Comparison of ENCODE assay signal across 9 mouse cellular contexts in the genomic region with DNA sequence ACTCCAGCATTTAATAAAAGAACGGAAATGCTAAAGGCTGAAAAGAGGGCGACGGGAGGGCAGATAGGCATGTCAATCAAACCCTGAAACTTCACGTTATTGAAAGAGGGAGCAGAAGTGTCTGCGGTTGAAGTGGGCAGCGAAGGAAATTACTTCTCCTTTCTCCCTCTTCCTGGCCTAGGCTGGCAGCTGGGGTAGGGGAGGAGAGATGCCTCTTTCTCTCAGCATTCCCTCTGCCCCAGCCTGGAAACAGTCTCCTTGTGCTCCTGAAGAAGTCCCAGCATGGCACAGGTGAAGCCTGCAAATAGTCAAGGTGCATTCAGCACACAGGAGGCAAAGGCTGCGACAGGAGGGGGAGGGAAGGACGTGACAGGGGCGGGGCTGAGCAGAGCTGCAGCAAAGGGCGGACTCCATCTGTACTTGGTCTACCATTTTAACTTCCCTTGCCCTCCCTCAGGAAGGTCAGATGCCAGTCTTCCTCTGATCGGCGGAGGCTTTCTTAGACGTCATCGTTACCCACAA.
A peak's percentile ranks its signal among the peaks of the same experiment; 100 is the strongest.
DNase-seq lines count a peak whose midpoint lies in the region; ATAC-seq and TF ChIP-seq lines count a peak whose summit lies in the region.
"Had no signal": no experiment of that assay in that cellular context is flagged by ENCODE, and none has a peak within 500 bp of the region (broad histone marks: within the 10 kb centered on the region; RNA-seq: fewer than 3 reads in every experiment).

No protein-coding gene starts in this region.

- no peak overlapping the region for H3K4me3 ChIP-seq in hindbrain, embryonic 10.5 days
- no peak overlapping the region for H3K4me3 ChIP-seq in hindbrain, embryonic 14.5 days (replicated peaks; ENCODE audit: low read length)
- H3K4me3 ChIP-seq in forebrain, embryonic 12.5 days (replicated peaks): no peak overlapping the region
- H3K4me3 ChIP-seq in thymus, adult 2 months (ENCODE audit: control insufficient read depth, insufficient read depth, low read length): peak overlapping the region; percentile 4; the same call in 1 of the 2 replicates

- H3K9ac ChIP-seq in hindbrain, embryonic 14.5 days: no peak overlapping the region
- H3K9ac ChIP-seq in forebrain, embryonic 12.5 days: no peak overlapping the region

- DNase-seq in hindbrain, embryonic 10.5 days (ENCODE audit: low spot score): no peak
- DNase-seq in hindbrain, embryonic 14.5 days (ENCODE audit: low spot score): no peak
- DNase-seq in lung, postnatal 36 days: peak; percentile 30
- peak; percentile 6 for DNase-seq in thymus, adult 2 months
- DNase-seq in kidney, postnatal 25 days: no peak
- DNase-seq in testis, postnatal 14 days (ENCODE audit: low spot score): no peak
- no peak for DNase-seq in urinary bladder, adult 2 months (ENCODE audit: low spot score)

- no peak overlapping the region for H3K4me2 ChIP-seq in hindbrain, embryonic 14.5 days (replicated peaks)
- H3K4me2 ChIP-seq in forebrain, embryonic 12.5 days: peak overlapping the region; percentile 24; the same call in 1 of the 2 replicates

- no peak for ATAC-seq in hindbrain, embryonic 14.5 days (ENCODE audit: low FRiP score)
- ATAC-seq in forebrain, embryonic 12.5 days (ENCODE audit: low FRiP score): no peak

- H3K4me1 ChIP-seq in hindbrain, embryonic 10.5 days (replicated peaks): peaks cover 38% of the 10 kb centered on the region
- H3K4me1 ChIP-seq in hindbrain, embryonic 14.5 days (replicated peaks; ENCODE audit: control insufficient read depth, insufficient read depth, low read length): peaks cover 22% of the 10 kb centered on the region
- peaks cover 48% of the 10 kb centered on the region for H3K4me1 ChIP-seq in forebrain, embryonic 12.5 days
- peaks cover 5% of the 10 kb centered on the region; the same call in 1 of the 2 replicates for H3K4me1 ChIP-seq in thymus, adult 2 months (replicated peaks; ENCODE audit: control insufficient read depth, insufficient read depth, low read length)

- 48% methylated on average over 14 of the region's 14 CpGs for WGBS in hindbrain, embryonic 10.5 days
- WGBS in hindbrain, embryonic 14.5 days: 48% methylated on average over 14 of the region's 14 CpGs
- WGBS in forebrain, embryonic 12.5 days: 25% methylated on average over 14 of the region's 14 CpGs
- 4% methylated on average over 14 of the region's 14 CpGs for WGBS in thymus, adult 2 months

- no peak for TF ChIP-seq POLR2A in thymus, adult 2 months (IDR thresholded peaks at IDR 0.05; ENCODE audit: control insufficient read depth, extremely low read depth, insufficient read depth, low read length, poor library complexity)

- no peaks in the 10 kb centered on the region for H3K9me3 ChIP-seq in hindbrain, embryonic 10.5 days
- no peaks in the 10 kb centered on the region for H3K9me3 ChIP-seq in hindbrain, embryonic 14.5 days (ENCODE audit: control insufficient read depth, low read length)
- no peaks in the 10 kb centered on the region for H3K9me3 ChIP-seq in forebrain, embryonic 12.5 days

- peak overlapping the region; percentile 71 for H3K27ac ChIP-seq in hindbrain, embryonic 10.5 days
- no peak overlapping the region for H3K27ac ChIP-seq in hindbrain, embryonic 14.5 days
- H3K27ac ChIP-seq in forebrain, embryonic 12.5 days: peak overlapping the region; percentile 63; the same call in 1 of the 2 replicates
- H3K27ac ChIP-seq in thymus, adult 2 months (ENCODE audit: control insufficient read depth, insufficient read depth, low read length): no peak overlapping the region
- H3K27ac ChIP-seq: kidney, postnatal 0 days had no signal

- peaks cover 10% of the 10 kb centered on the region for H3K36me3 ChIP-seq in hindbrain, embryonic 10.5 days
- H3K36me3 ChIP-seq in hindbrain, embryonic 14.5 days (replicated peaks; ENCODE audit: control insufficient read depth, insufficient read depth): no peaks in the 10 kb centered on the region
- H3K36me3 ChIP-seq in forebrain, embryonic 12.5 days (replicated peaks): 0 out of 2 replicates have a peak, but pooled peaks cover 4% of the 10 kb centered on the region
- no peaks in the 10 kb centered on the region for H3K36me3 ChIP-seq in thymus, adult 2 months (ENCODE audit: control insufficient read depth, insufficient read depth, low read length)

- no peak for TF ChIP-seq CTCF in thymus, adult 2 months (IDR thresholded peaks at IDR 0.05; ENCODE audit: borderline replicate concordance, control insufficient read depth, extremely low read depth, insufficient read depth, low read length, poor library complexity)

- no peaks in the 10 kb centered on the region for H3K27me3 ChIP-seq in hindbrain, embryonic 10.5 days (ENCODE audit: insufficient read depth, poor library complexity, severe bottlenecking)
- no peaks in the 10 kb centered on the region for H3K27me3 ChIP-seq in hindbrain, embryonic 14.5 days (ENCODE audit: control insufficient read depth, insufficient read depth, low read length)
- H3K27me3 ChIP-seq in forebrain, embryonic 12.5 days: no peaks in the 10 kb centered on the region
- no peaks in the 10 kb centered on the region for H3K27me3 ChIP-seq in thymus, adult 2 months (ENCODE audit: control insufficient read depth, insufficient read depth, low read length)

Comparison
In these comparisons a context has a peak if more than half of its experiments do, and no peak if none do; other contexts are left out.
1. H3K27ac ChIP-seq: peak in hindbrain, embryonic 10.5 days (single experiment) and forebrain, embryonic 12.5 days (single experiment); none in hindbrain, embryonic 14.5 days (single experiment) and thymus, adult 2 months (single experiment).
2. DNase-seq: peak in lung, postnatal 36 days (single experiment) and thymus, adult 2 months (single experiment); none in hindbrain, embryonic 10.5 days (single experiment), hindbrain, embryonic 14.5 days (single experiment), kidney, postnatal 25 days (0 of 2), testis, postnatal 14 days (single experiment) and urinary bladder, adult 2 months (single experiment).